Mouse (Mus musculus): ENCODE results near the gene Phlda2. TPM values are rescaled to one million over a fixed set of nuclear protein-coding genes. Genes with fewer than 3 reads are reported as not detected.
"Not testable (repeated sequence)": the region's sequence is repeated elsewhere in the genome, so short reads cannot be mapped to it uniquely, and the experiment has no call there.

Gene Phlda2
- 2.7 and 2.9 TPM in 2 replicates for polyA plus RNA-seq (2016; fragmentation: Nextera tagmentation; extraction: Ambion mirVana)

- peak within 1 kb of the TSS; percentile 55 for H3K4me3 ChIP-seq
- H3K27me3 ChIP-seq (replicated peaks; ENCODE audit: low read depth, poor library complexity, severe bottlenecking) = peaks cover 77% of the 10 kb centered on the region
- 6% methylated on average over 51 of the region's 51 CpGs for WGBS
- DNase-seq (ENCODE audit: low spot score) = peak; percentile 66
- no peaks in the 10 kb centered on the region for H3K9me3 ChIP-seq
- H3K4me1 ChIP-seq = peaks cover 15% of the 10 kb centered on the region
- H3K36me3 ChIP-seq (replicated peaks) = no peaks in the 10 kb centered on the region
- no peak within 1 kb of the TSS for H3K27ac ChIP-seq (replicated peaks)
Observed at GRCm38 (mm10) chr7:143502418-143503200, at the start of gene Phlda2. Gene Phlda2, minus strand, starts transcription at chr7:143503150.

GRCm38 (mm10) chr7:143549588-143550220 lies 46.8 kb upstream of the Phlda2 start:
- DNase-seq (ENCODE audit: low spot score) = no peak
- Histone ChIP-seq H3K27ac (replicated peaks) (peak overlapping the region; percentile 99), H3K27me3 (replicated peaks; ENCODE audit: low read depth, poor library complexity, severe bottlenecking) (no peaks in the 10 kb centered on the region), H3K4me3 (peak overlapping the region; percentile 96), H3K36me3 (replicated peaks) (peaks cover 35% of the 10 kb centered on the region), H3K9me3 (no peaks in the 10 kb centered on the region), H3K4me1 (peaks cover 36% of the 10 kb centered on the region)
- 37% methylated on average over 2 of the region's 2 CpGs for WGBS

- peak; percentile 99 for DNase-seq (ENCODE audit: low spot score)
- Histone ChIP-seq H3K4me1 (peaks cover 37% of the 10 kb centered on the region), H3K27ac (replicated peaks) (peak within 1 kb of the TSS; percentile 99), H3K9me3 (no peaks in the 10 kb centered on the region), H3K36me3 (replicated peaks) (peaks cover 32% of the 10 kb centered on the region), H3K27me3 (replicated peaks; ENCODE audit: low read depth, poor library complexity, severe bottlenecking) (no peaks in the 10 kb centered on the region), H3K4me3 (peak within 1 kb of the TSS; percentile 96)
- under 1% methylated on average over 43 of the region's 43 CpGs for WGBS
Observed at GRCm38 (mm10) chr7:143548976-143549457, 46.1 kb upstream of the Phlda2 start, which contains the start of gene Nap1l4. Gene Nap1l4, minus strand, starts transcription at chr7:143549106.

GRCm38 (mm10) chr7:143548231-143548961 lies 45.4 kb upstream of the Phlda2 start:
- peak overlapping the region; percentile 99 for H3K27ac ChIP-seq (replicated peaks)
- H3K4me1 ChIP-seq = peaks cover 43% of the 10 kb centered on the region
- H3K9me3 ChIP-seq = no peaks in the 10 kb centered on the region
- H3K36me3 ChIP-seq (replicated peaks) = peaks cover 30% of the 10 kb centered on the region
- under 1% methylated on average over 63 of the region's 63 CpGs for WGBS
- no peak for DNase-seq (ENCODE audit: low spot score)
- H3K27me3 ChIP-seq (replicated peaks; ENCODE audit: low read depth, poor library complexity, severe bottlenecking) = no peaks in the 10 kb centered on the region
- peak overlapping the region; percentile 96 for H3K4me3 ChIP-seq

GRCm38 (mm10) chr7:143546554-143546953 lies 43.6 kb upstream of the Phlda2 start:
- Histone ChIP-seq H3K27me3 (replicated peaks; ENCODE audit: low read depth, poor library complexity, severe bottlenecking) (no peaks in the 10 kb centered on the region), H3K4me1 (peaks cover 51% of the 10 kb centered on the region), H3K27ac (replicated peaks) (no peak overlapping the region), H3K36me3 (replicated peaks) (peaks cover 30% of the 10 kb centered on the region), H3K4me3 (peak overlapping the region; percentile 19; the same call in 1 of the 2 replicates), H3K9me3 (no peaks in the 10 kb centered on the region)
- WGBS = 82% methylated on average over 2 of the region's 2 CpGs
- no peak for DNase-seq (ENCODE audit: low spot score)

GRCm38 (mm10) chr7:143544368-143544767 lies 41.4 kb upstream of the Phlda2 start:
- H3K4me1 ChIP-seq = peaks cover 44% of the 10 kb centered on the region
- peaks cover 48% of the 10 kb centered on the region for H3K36me3 ChIP-seq (replicated peaks)
- WGBS = 91% methylated on average over 2 of the region's 2 CpGs
- H3K27ac ChIP-seq (replicated peaks) = no peak overlapping the region
- no peaks in the 10 kb centered on the region for H3K27me3 ChIP-seq (replicated peaks; ENCODE audit: low read depth, poor library complexity, severe bottlenecking)
- DNase-seq (ENCODE audit: low spot score) = peak; percentile 51
- no peaks in the 10 kb centered on the region for H3K9me3 ChIP-seq
- no peak overlapping the region for H3K4me3 ChIP-seq

- DNase-seq (ENCODE audit: low spot score) = no peak
- Histone ChIP-seq H3K27me3 (replicated peaks; ENCODE audit: low read depth, poor library complexity, severe bottlenecking) (no peaks in the 10 kb centered on the region), H3K27ac (replicated peaks) (no peak overlapping the region), H3K9me3 (no peaks in the 10 kb centered on the region), H3K4me3 (no peak overlapping the region), H3K36me3 (replicated peaks) (peaks cover 81% of the 10 kb centered on the region), H3K4me1 (peaks cover 10% of the 10 kb centered on the region)
- 76% methylated on average over 1 of the region's 1 CpGs for WGBS
Observed at GRCm38 (mm10) chr7:143538671-143539070, 35.7 kb upstream of the Phlda2 start.

GRCm38 (mm10) chr7:143538229-143538628 lies 35.3 kb upstream of the Phlda2 start:
- not testable (repeated sequence) for H3K27ac ChIP-seq (replicated peaks); H3K27me3 ChIP-seq (replicated peaks; ENCODE audit: low read depth, poor library complexity, severe bottlenecking); H3K4me3 ChIP-seq; H3K4me1 ChIP-seq; H3K9me3 ChIP-seq; DNase-seq (ENCODE audit: low spot score)
- 91% methylated on average over 6 of the region's 6 CpGs for WGBS
- peaks cover 86% of the 10 kb centered on the region for H3K36me3 ChIP-seq (replicated peaks)

- H3K27ac ChIP-seq (replicated peaks) = no peak overlapping the region
- no peak overlapping the region for H3K4me3 ChIP-seq
- H3K9me3 ChIP-seq = no peaks in the 10 kb centered on the region
- 93% methylated on average over 3 of the region's 3 CpGs for WGBS
- DNase-seq (ENCODE audit: low spot score) = no peak
- H3K27me3 ChIP-seq (replicated peaks; ENCODE audit: low read depth, poor library complexity, severe bottlenecking) = no peaks in the 10 kb centered on the region
- peaks cover 99% of the 10 kb centered on the region for H3K36me3 ChIP-seq (replicated peaks)
- no peaks in the 10 kb centered on the region for H3K4me1 ChIP-seq
Observed at GRCm38 (mm10) chr7:143536251-143536650, 33.3 kb upstream of the Phlda2 start.

- Histone ChIP-seq H3K9me3 (no peaks in the 10 kb centered on the region), H3K4me3 (no peak overlapping the region), H3K27me3 (replicated peaks; ENCODE audit: low read depth, poor library complexity, severe bottlenecking) (no peaks in the 10 kb centered on the region), H3K36me3 (replicated peaks) (peaks cover 100% of the 10 kb centered on the region), H3K27ac (replicated peaks) (no peak overlapping the region), H3K4me1 (no peaks in the 10 kb centered on the region)
- WGBS = 85% methylated on average over 2 of the region's 2 CpGs
- DNase-seq (ENCODE audit: low spot score) = no peak
Observed at GRCm38 (mm10) chr7:143533284-143533683, 30.3 kb upstream of the Phlda2 start.

GRCm38 (mm10) chr7:143532410-143532809 lies 29.5 kb upstream of the Phlda2 start:
- no peak for DNase-seq (ENCODE audit: low spot score)
- H3K27ac ChIP-seq (replicated peaks) = no peak overlapping the region
- H3K4me3 ChIP-seq = no peak overlapping the region
- H3K9me3 ChIP-seq = no peaks in the 10 kb centered on the region
- 96% methylated on average over 1 of the region's 1 CpGs for WGBS
- H3K4me1 ChIP-seq = no peaks in the 10 kb centered on the region
- no peaks in the 10 kb centered on the region for H3K27me3 ChIP-seq (replicated peaks; ENCODE audit: low read depth, poor library complexity, severe bottlenecking)
- peaks cover 100% of the 10 kb centered on the region for H3K36me3 ChIP-seq (replicated peaks)

- Histone ChIP-seq H3K4me1 (no peaks in the 10 kb centered on the region), H3K27me3 (replicated peaks; ENCODE audit: low read depth, poor library complexity, severe bottlenecking) (no peaks in the 10 kb centered on the region), H3K27ac (replicated peaks) (no peak overlapping the region), H3K4me3 (no peak overlapping the region), H3K36me3 (replicated peaks) (peaks cover 100% of the 10 kb centered on the region), H3K9me3 (no peaks in the 10 kb centered on the region)
- 84% methylated on average over 4 of the region's 4 CpGs for WGBS
- DNase-seq (ENCODE audit: low spot score) = no peak
Observed at GRCm38 (mm10) chr7:143519333-143519732, 16.4 kb upstream of the Phlda2 start.

Measured in embryonic facial prominence, embryonic 10.5 days (tissue).